Mouse (Mus musculus) intestine, postnatal 0 days (tissue): ENCODE data around the gene Ranbp3l. TPM values are rescaled to one million over a fixed set of nuclear protein-coding genes. Genes with fewer than 3 reads are reported as not detected.

Source experiments
- ATAC-seq: fragments of 200-750 bp; cut with Nextera tagmentation; 2 replicates; pipeline ENCODE4 v1.8.0; 2017; ENCODE audit warnings: mild to moderate bottlenecking, moderate TSS enrichment, moderate library complexity
- H3K27ac ChIP-seq: fragments of 300-500 bp; sonication (generic); 2 replicates; pipeline ENCODE4 v1.5.1; 2014; ENCODE audit warnings: mild to moderate bottlenecking, low read depth, low read length, moderate library complexity
- H3K27me3 ChIP-seq: fragments of 300-500 bp; sonication (generic); replicated peaks from 2 replicates; pipeline ENCODE4 v1.6.1; 2014; ENCODE audit warnings: low read length, mixed read lengths; ENCODE audit not compliant: control insufficient read depth, insufficient read depth
- H3K36me3 ChIP-seq: fragments of 300-500 bp; sonication (generic); 2 replicates; pipeline ENCODE4 v1.6.1; 2014; ENCODE audit warnings: mild to moderate bottlenecking, moderate library complexity; ENCODE audit not compliant: control insufficient read depth, insufficient read depth
- H3K4me1 ChIP-seq: fragments of 300-500 bp; sonication (generic); replicated peaks from 2 replicates; pipeline ENCODE4 v1.6.1; 2014; ENCODE audit warnings: antibody characterized with exemption, low read length, mixed read lengths; ENCODE audit not compliant: control insufficient read depth, insufficient read depth
- H3K4me2 ChIP-seq: fragments of 300-500 bp; sonication (generic); replicated peaks from 2 replicates; pipeline ENCODE4 v1.6.1; 2014; ENCODE audit warnings: low read depth, mild to moderate bottlenecking, moderate library complexity
- H3K4me3 ChIP-seq: fragments of 300-500 bp; sonication (generic); 2 replicates; pipeline ENCODE4 v1.5.1; 2014; ENCODE audit warnings: low read depth, low read length
- H3K9ac ChIP-seq: fragments of 300-500 bp; sonication (generic); 2 replicates; pipeline ENCODE4 v1.6.1; 2014; ENCODE audit warnings: mild to moderate bottlenecking, low read depth, low read length
- H3K9me3 ChIP-seq: fragments of 300-500 bp; sonication (generic); 2 replicates; pipeline ENCODE4 v1.6.1; 2016; ENCODE audit warnings: mixed run types; ENCODE audit not compliant: control insufficient read depth
- CTCF ChIP-seq: sonication (generic); IDR thresholded peaks from 2 replicates; pipeline ENCODE4 v1.5.1; 2016; ENCODE audit warnings: low read depth, mild to moderate bottlenecking, control low read depth, antibody characterized with exemption, moderate library complexity
- WGBS: fragments of 180-500 bp; shearing (Covaris S2); extraction: QIAGEN DNeasy Blood & Tissue Kit; methylation state at CpG from one replicate; pipeline ENCODE4 v1.1.7; 2014; 5-methylcytosine and 5-hydroxymethylcytosine counted together
- polyA plus RNA-seq: library from polyadenylated mRNA; unstranded; fragments of >200 nt; fragmentation: Nextera tagmentation; extraction: Ambion mirVana; gene quantifications from 2 replicates; pipeline ENCODE4 v1.2.1, GENCODE M21; 2015

Gene Ranbp3l
- polyA plus RNA-seq, 1 experiment from 2014 or later, result 0.29 TPM

- Histone ChIP-seq H3K9me3 (no peaks in the 10 kb centered on the region), H3K9ac (no peak overlapping the region), H3K27me3 (no peaks in the 10 kb centered on the region), H3K4me3 (no peak overlapping the region), H3K36me3 (peaks cover 45% of the 10 kb centered on the region), H3K27ac (no peak overlapping the region), H3K4me1 (no peaks in the 10 kb centered on the region), H3K4me2 (no peak overlapping the region)
- TF ChIP-seq CTCF, result no peak
- ATAC-seq, result 0 out of 2 replicates have a peak, but pooled peaks have one; percentile 21
- WGBS, result 47% methylated on average over 4 of the region's 4 CpGs
These were observed 146.4 kb downstream of the Ranbp3l start for GRCm38 (mm10) chr15:9114131-9114530.

DNA sequence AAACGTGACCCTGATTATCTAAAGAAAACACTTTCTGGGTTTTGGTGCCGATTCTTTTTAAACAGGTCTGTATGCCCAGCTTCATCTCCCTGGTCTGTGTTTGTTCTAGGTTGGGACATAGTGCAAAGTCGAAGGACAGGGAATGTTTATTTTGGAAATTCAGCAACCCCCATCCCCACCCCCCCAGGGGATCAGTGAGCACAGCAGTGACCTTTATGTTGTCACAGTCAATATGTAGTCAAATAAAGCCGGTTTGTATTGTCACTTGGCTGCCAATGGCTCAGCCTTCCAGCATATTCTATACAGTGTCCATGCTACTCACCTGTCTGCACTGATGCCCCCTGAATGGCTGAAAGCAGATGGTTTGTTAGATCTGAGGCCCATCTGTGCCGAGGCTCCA, 146.8 kb downstream of the Ranbp3l start:
- no peaks in the 10 kb centered on the region for H3K27me3 ChIP-seq
- no peak for ATAC-seq
- H3K36me3 ChIP-seq, result peaks cover 47% of the 10 kb centered on the region
- 31% methylated on average over 5 of the region's 5 CpGs for WGBS
- H3K9me3 ChIP-seq, result no peaks in the 10 kb centered on the region
- no peak overlapping the region; the same call in 1 of the 2 replicates for H3K27ac ChIP-seq
- H3K4me3 ChIP-seq, result no peak overlapping the region
- no peak overlapping the region for H3K4me2 ChIP-seq
- no peaks in the 10 kb centered on the region for H3K4me1 ChIP-seq
- no peak for TF ChIP-seq CTCF
- no peak overlapping the region for H3K9ac ChIP-seq

Other genes starting within 250 kb of the Ranbp3l start
- gene Nadk2, start 103.3 kb downstream of the Ranbp3l start, polyA plus RNA-seq, result 37.3 and 38.8 TPM in 2 replicates
- 5.0 and 5.8 TPM in 2 replicates for gene Lmbrd2, start 172.6 kb downstream of the Ranbp3l start, polyA plus RNA-seq
- gene Skp2, start 187.5 kb downstream of the Ranbp3l start, polyA plus RNA-seq, result 13.9 and 14.7 TPM in 2 replicates